Mouse (Mus musculus) right cerebral cortex, adult 18-20 months (tissue): ENCODE data around the gene Il23a.
"Not testable (repeated sequence)": the region's sequence is repeated elsewhere in the genome, so short reads cannot be mapped to it uniquely, and the experiment has no call there.

Experiments used
- DNase-seq: peaks from one replicate; pipeline ENCODE4 v3.0.0; 2022; ENCODE audit warnings: mixed read lengths

Gene Il23a

GRCm38 (mm10) chr10:128263393-128264310, 34.9 kb downstream of the Il23a start:
- peak; percentile 42 for DNase-seq

- no peak for DNase-seq
Observed at GRCm38 (mm10) chr10:128262300-128262699, 36.3 kb downstream of the Il23a start.

- DNase-seq = not testable (repeated sequence)
Observed at GRCm38 (mm10) chr10:128260376-128260775, 38.2 kb downstream of the Il23a start.

GRCm38 (mm10) chr10:128259946-128260345, 38.6 kb downstream of the Il23a start:
- no peak for DNase-seq

- DNase-seq = no peak
Observed at GRCm38 (mm10) chr10:128258953-128259352, 39.6 kb downstream of the Il23a start.

- DNase-seq = peak; percentile 39
Observed at GRCm38 (mm10) chr10:128256328-128256727, 42.2 kb downstream of the Il23a start.

- no peak for DNase-seq
Observed at GRCm38 (mm10) chr10:128255925-128256324, 42.6 kb downstream of the Il23a start.

- DNase-seq = no peak
Observed at GRCm38 (mm10) chr10:128253677-128254255, 44.8 kb downstream of the Il23a start, which contains the start of gene Apon. TSS of gene Apon (plus strand) at chr10:128254096.

- no peak for DNase-seq
Observed at GRCm38 (mm10) chr10:128250565-128250964, 48.0 kb downstream of the Il23a start.

GRCm38 (mm10) chr10:128247020-128247732, 51.4 kb downstream of the Il23a start:
- no peak for DNase-seq
